Mouse (Mus musculus) ES-E14 (cell line): ENCODE measurements around the gene Ntm. TPM values are rescaled to one million over a fixed set of nuclear protein-coding genes. Genes with fewer than 3 reads are reported as not detected.

Source experiments
- DNase-seq: peaks from one replicate; pipeline ENCODE4 v3.0.0-alpha.2; 2013; ENCODE audit warnings: low read depth, low spot score
- H3K27ac ChIP-seq: 2 replicates; pipeline ENCODE4 v1.5.1; 2012; ENCODE audit warnings: low read depth, mild to moderate bottlenecking, low read length, moderate library complexity, mixed read lengths; ENCODE audit not compliant: poor library complexity, insufficient read depth, severe bottlenecking
- H3K36me3 ChIP-seq: 2 replicates; pipeline ENCODE4 v1.6.1; 2012; ENCODE audit warnings: mild to moderate bottlenecking, low read length, moderate library complexity, mixed read lengths; ENCODE audit not compliant: control insufficient read depth, poor library complexity, insufficient read depth, severe bottlenecking
- H3K4me1 ChIP-seq, 2 experiments: fragments of 150-350 bp in 1 of 2; sonication (generic) in 1 of 2; 2 replicates each; pipeline ENCODE4 v1.6.1; 2012; ENCODE audit warnings: low read length in 2 of 2, mild to moderate bottlenecking in 1 of 2, mixed read lengths in 1 of 2; ENCODE audit not compliant: control insufficient read depth in 2 of 2, insufficient read depth in 2 of 2, poor library complexity in 1 of 2
- H3K4me3 ChIP-seq, 2 experiments: fragments of 150-350 bp in 1 of 2; sonication (generic) in 1 of 2; 2 replicates each; pipeline ENCODE4 v1.5.1; 2012; ENCODE audit warnings: low read length in 2 of 2, low read depth in 1 of 2, mild to moderate bottlenecking in 1 of 2, mixed read lengths in 1 of 2; ENCODE audit not compliant: insufficient read depth in 1 of 2, poor library complexity in 1 of 2, severe bottlenecking in 1 of 2
- H3K9ac ChIP-seq: 2 replicates; pipeline ENCODE4 v1.6.1; 2012; ENCODE audit warnings: low read depth, mild to moderate bottlenecking, low read length, mixed read lengths; ENCODE audit not compliant: poor library complexity, insufficient read depth, severe bottlenecking
- H3K9me3 ChIP-seq: fragments of 150-350 bp; sonication (generic); 2 replicates; pipeline ENCODE4 v1.6.1; 2012; ENCODE audit warnings: low read depth, mild to moderate bottlenecking, low read length; ENCODE audit not compliant: control insufficient read depth, insufficient read depth
- CHD2 ChIP-seq: IDR thresholded peaks from 2 replicates; pipeline ENCODE4 v1.6.1; 2014; ENCODE audit warnings: mild to moderate bottlenecking, low read depth, low read length, inconsistent platforms
- HCFC1 ChIP-seq: IDR thresholded peaks from 2 replicates; pipeline ENCODE4 v1.6.1; 2012; ENCODE audit warnings: low read length, inconsistent platforms, borderline replicate concordance; ENCODE audit not compliant: insufficient read depth
- MAFK ChIP-seq: IDR thresholded peaks from 2 replicates; pipeline ENCODE4 v1.6.1; 2014; ENCODE audit warnings: mild to moderate bottlenecking, low read depth, low read length, inconsistent platforms; ENCODE audit not compliant: insufficient read depth
- ZC3H11A ChIP-seq: IDR thresholded peaks from 2 replicates; pipeline ENCODE4 v1.6.1; 2012; ENCODE audit warnings: low read depth, mild to moderate bottlenecking, inconsistent platforms, low read length, borderline replicate concordance
- ZNF384 ChIP-seq: IDR thresholded peaks from 2 replicates; pipeline ENCODE4 v1.6.1; 2012; ENCODE audit warnings: low read depth, low read length, inconsistent platforms
- in situ Hi-C, 2 experiments: fragments of 600-800 bp; cut with MboI; formaldehyde crosslinking; loops; one replicate each; pipeline ENCODE4 v1.15.1; 2025; ENCODE audit warnings: low sequenced_read_pairs in 2 of 2, inconsistent platforms in 1 of 2; ENCODE audit not compliant: unreplicated experiment in 2 of 2
- total RNA-seq: library from RNA; depleted of rRNA; stranded (reverse); fragments of 300-350 nt; gene quantifications from 2 replicates; pipeline ENCODE4 v1.2.3, GENCODE M21; 2012

The Ntm gene
- total RNA-seq, 1 experiment: 0.67 TPM

DNA sequence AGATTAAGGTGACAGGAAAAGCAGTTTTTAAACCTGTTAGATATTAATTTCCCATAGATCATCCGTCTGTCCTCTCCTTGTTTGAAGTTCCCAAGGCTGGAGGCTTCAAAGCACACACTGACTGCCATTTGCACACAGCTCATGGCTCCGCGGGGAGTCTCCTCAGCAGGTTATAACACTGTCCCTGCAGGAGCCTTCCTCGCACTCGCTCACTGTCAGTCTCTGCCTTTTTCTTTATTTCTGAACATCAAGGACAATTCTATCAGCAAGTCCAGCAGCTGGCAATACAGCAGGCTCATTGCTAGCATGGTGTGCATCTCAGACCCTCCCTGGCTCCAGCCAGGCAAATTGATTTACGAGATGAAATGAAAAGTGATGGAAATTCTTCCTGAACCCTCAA lies 485.7 kb downstream of the Ntm start:
- no peak overlapping the region for H3K27ac ChIP-seq
- H3K9me3 ChIP-seq: no peaks in the 10 kb centered on the region
- H3K36me3 ChIP-seq: no peaks in the 10 kb centered on the region
- in situ Hi-C loops: no loop called here
- no peak for TF ChIP-seq MAFK
- H3K4me3 ChIP-seq: no peak overlapping the region
- H3K9ac ChIP-seq: no peak overlapping the region
- no peaks in the 10 kb centered on the region for H3K4me1 ChIP-seq
- DNase-seq: no peak

DNA sequence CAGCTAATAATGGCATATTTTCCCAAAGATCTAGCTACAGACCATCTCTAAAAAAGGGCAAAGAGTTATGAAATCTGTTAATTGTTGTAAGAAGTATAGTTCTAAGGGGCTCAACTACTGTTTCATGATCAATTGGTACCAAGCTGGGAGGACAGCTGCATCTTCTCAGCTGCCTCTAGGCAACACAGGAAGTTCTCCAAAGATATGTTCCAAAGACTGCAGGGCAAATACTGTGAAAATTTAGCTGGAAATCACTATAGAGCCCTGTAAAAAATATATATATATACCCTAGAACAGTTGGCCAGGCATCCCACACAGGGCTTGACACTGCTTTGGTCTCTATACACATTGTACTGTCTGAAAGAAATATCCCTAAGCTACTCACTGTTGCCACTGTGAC lies 489.5 kb downstream of the Ntm start:
- Histone ChIP-seq H3K27ac (no peak overlapping the region), H3K4me3 (no peak overlapping the region), H3K9ac (no peak overlapping the region), H3K4me1 (no peaks in the 10 kb centered on the region), H3K36me3 (no peaks in the 10 kb centered on the region), H3K9me3 (no peaks in the 10 kb centered on the region)
- TF ChIP-seq ZNF384 (no peak), ZC3H11A (no peak), CHD2 (no peak), HCFC1 (no peak), MAFK (no peak)
- in situ Hi-C loops: loop anchor here in 1 of 2 experiments (25.0 kb wide), 1 partner anchor 1211 kb away; no protein-coding TSS in a partner anchor
- no peak for DNase-seq

DNA sequence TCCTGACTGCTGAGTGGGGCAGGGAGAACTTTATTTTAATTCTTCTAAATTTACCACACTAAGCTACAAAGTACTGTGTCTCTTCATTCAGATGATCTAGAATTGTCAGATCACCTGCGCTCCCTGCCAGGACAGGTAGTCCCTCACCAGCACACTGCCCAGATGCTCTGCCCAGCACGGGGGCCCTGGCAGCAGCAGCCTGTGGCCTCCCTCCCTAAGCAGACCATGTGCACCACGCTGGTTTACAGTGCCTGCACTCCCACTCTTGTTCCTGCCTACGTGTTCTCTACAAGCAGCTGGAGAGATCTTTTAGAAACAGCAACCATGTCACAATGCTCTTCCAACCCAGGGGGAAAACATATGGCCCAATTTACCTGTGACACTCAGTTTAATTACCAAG lies 490.7 kb downstream of the Ntm start:
- in situ Hi-C loops: loop anchor here in 1 of 2 experiments (25.0 kb wide), 1 partner anchor 1210 kb away; no protein-coding TSS in a partner anchor
- no peak overlapping the region for H3K4me3 ChIP-seq
- no peak overlapping the region for H3K9ac ChIP-seq
- no peak for TF ChIP-seq HCFC1
- TF ChIP-seq CHD2: no peak
- TF ChIP-seq ZC3H11A: no peak
- no peak for TF ChIP-seq ZNF384
- TF ChIP-seq MAFK: no peak
- H3K36me3 ChIP-seq: no peaks in the 10 kb centered on the region
- H3K9me3 ChIP-seq: no peaks in the 10 kb centered on the region
- DNase-seq: no peak
- no peaks in the 10 kb centered on the region for H3K4me1 ChIP-seq
- no peak overlapping the region for H3K27ac ChIP-seq

DNA sequence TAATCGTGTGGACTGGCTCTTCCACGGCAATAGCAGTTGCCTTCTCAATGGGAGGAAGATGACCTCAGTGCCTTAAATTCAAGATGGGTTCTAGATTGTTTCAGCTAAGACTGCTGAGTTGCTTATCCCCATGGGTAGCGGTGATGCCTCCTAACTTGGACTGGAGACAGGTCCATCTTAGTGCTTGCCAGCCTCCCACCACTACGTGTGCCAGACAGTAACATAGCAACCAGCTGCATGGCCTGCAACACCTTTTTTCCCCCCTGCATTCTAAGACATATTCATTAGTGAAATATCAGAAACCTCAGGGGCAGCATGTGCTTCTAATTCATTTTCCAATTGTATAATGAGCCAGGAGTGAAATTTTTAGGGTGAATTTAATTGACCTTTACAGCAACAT lies 498.2 kb downstream of the Ntm start:
- H3K27ac ChIP-seq: no peak overlapping the region
- H3K36me3 ChIP-seq: no peaks in the 10 kb centered on the region
- no peak for TF ChIP-seq ZNF384
- TF ChIP-seq ZC3H11A: no peak
- TF ChIP-seq CHD2: no peak
- no peak for TF ChIP-seq MAFK
- no peak for TF ChIP-seq HCFC1
- in situ Hi-C loops: loop anchor here in 1 of 2 experiments (25.0 kb wide), 1 partner anchor 1202 kb away; no protein-coding TSS in a partner anchor
- no peak for DNase-seq
- H3K4me3 ChIP-seq: no peak overlapping the region
- H3K9ac ChIP-seq: no peak overlapping the region
- no peaks in the 10 kb centered on the region for H3K9me3 ChIP-seq
- no peaks in the 10 kb centered on the region for H3K4me1 ChIP-seq

DNA sequence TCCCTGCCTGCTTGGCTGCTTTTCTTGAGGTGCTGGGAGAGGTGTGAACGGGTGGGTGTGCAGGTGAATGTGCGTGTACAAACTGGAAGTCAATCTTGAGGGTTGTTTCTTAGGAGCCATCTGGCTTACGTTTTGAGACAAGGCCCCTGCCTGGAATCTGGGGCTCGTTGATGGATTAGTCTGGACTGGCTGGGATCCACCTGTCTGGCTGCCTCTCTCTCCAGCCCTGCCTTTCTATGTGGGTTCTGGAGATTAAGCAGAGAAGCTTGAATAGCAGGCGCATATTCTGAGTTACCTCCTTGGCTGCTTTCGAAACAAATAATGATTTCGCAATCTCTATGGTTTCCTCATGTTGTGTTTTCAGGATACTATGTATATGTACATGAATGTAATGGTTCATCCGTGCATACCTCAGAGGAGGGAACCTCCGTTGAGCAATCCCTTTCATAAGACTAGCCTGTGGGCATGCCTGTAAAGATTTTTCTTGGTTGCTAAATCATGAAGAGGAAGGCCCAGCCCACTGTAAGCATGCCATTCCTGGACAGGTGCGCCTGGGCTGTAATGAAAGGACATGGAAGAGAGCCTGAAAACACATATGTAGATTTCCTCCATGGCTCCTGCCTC lies 499.9 kb downstream of the Ntm start:
- Histone ChIP-seq H3K4me1 (no peaks in the 10 kb centered on the region), H3K4me3 (no peak overlapping the region), H3K9me3 (no peaks in the 10 kb centered on the region), H3K27ac (no peak overlapping the region), H3K9ac (no peak overlapping the region), H3K36me3 (no peaks in the 10 kb centered on the region)
- DNase-seq: no peak
- no peak for TF ChIP-seq ZNF384
- no peak for TF ChIP-seq CHD2
- no peak for TF ChIP-seq ZC3H11A
- in situ Hi-C loops: loop anchor here in 1 of 2 experiments (25.0 kb wide), 1 partner anchor 1201 kb away; no protein-coding TSS in a partner anchor
